Mouse (Mus musculus) embryonic stem cell, embryonic (primary cell): Measurements from ENCODE around the gene Mrap2.

Experiments used
- CTCF ChIA-PET, 4 experiments: fragments of 300-600 bp in 2 of 4; fragments of 350-600 bp in 2 of 4; sonication (Branson Sonifier 250); formaldehyde crosslinking; loops; one replicate each; lab custom pipeline; 2022; ENCODE audit warnings: inconsistent platforms in 2 of 4; lab: Charles Lee
- POLR2A ChIA-PET, 4 experiments: fragments of 300-600 bp in 2 of 4; fragments of 350-600 bp in 2 of 4; sonication (Branson Sonifier 250); formaldehyde crosslinking; loops; one replicate each; lab custom pipeline; 2022; ENCODE audit warnings: antibody characterized with exemption in 4 of 4, inconsistent platforms in 1 of 4; lab: Charles Lee

The Mrap2 gene

DNA sequence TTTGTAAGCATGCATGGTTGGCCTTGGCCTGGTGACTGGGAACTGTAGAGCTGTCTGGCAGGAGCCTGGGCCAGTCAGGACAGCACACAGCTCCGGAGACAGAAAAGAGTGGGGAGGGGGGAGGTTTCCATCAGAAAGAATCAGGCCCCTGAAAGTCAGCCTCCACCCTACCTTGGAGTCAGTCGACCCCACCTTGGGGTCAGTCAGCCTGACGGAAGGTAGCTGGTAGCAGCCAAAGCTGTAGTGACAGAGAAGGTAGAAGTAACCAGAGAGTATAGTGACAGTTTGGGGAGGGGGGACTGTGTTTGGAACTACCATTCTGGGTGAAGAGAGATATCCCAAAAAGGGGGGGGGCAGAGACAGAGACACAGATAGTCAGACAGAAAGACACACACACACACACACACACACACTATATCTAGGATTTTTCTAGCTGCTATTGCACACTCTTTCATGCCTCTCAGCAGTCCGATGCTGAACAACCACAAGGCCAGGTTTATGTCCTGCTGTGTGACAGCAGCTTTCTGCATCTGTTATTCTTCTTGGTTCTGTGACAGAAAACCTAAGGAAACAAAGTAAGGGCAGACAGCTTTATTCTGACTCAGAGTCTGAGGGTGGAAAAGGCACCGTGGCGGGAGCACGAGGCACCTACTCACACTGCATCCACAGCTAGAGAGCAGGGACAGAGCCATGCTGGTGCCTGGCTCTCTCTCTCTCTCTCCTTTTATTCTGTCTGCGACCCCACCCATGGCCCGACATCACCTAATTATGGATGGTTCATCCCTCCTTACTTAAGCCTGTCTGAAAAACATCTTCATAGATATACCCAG is 23.1 kb downstream of the Mrap2 start:
- ChIA-PET CTCF (interaction anchor here in 3 of 4 experiments (0.6 to 0.8 kb wide), 3 partner anchors 23 to 70 kb away, joined by 3 to 6 read pairs (median 4); partner anchors contain the start of gene Mrap2 (in 1 of the 3)), POLR2A (interaction anchor here in 1 of 4 experiments (0.8 to 1.1 kb wide), 3 partner anchors 13 to 44 kb away, joined by 3 read pairs; no protein-coding TSS in a partner anchor)

DNA sequence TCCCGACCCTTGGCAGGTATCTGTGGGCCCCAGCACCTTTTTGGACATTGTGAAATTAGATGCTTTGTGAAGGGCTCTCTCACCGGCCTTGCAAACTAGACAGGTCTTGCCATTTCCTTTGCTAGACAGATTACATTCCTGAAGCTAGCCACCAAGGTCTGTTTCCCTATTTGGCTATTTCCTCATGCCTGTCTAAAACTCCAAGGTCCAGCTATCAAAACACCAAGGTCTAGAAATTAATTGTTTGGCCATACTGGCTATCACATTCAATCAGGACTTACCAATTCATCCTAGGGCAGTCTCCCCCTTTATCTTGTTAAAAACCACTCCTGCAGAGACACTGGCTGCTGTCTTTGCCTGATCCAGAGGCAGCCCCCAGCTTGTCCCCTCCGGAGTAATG is 23.9 kb downstream of the Mrap2 start:
- CTCF ChIA-PET, result interaction anchor here in 1 of 4 experiments (0.8 kb wide), 1 partner anchor 24 kb away, joined by 3 read pairs; the partner anchor contains the start of gene Mrap2

DNA sequence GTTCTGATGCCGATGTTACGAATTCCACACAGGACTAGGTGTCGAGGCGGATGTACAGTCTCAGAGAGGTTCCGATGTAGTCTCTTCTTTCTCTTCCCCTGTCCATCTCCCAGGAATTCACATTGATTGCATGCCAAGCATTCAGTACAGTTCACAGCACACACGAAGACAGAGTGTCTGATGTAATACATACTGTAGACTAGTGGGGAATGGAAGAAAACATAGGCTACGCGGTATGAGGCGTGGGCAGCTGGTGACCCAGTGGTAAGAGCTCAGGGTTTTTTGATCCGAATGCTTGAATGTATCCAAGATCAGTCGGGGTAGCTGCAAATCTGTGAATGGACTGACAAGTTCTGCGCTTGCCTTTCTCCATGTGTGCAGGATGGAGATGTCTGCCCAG is 25.0 kb downstream of the Mrap2 start:
- POLR2A ChIA-PET, result no interaction called here
- CTCF ChIA-PET, result no interaction called here

More for the DNA sequence above, 23.9 kb downstream of the Mrap2 start:
- POLR2A ChIA-PET, result no interaction called here

DNA sequence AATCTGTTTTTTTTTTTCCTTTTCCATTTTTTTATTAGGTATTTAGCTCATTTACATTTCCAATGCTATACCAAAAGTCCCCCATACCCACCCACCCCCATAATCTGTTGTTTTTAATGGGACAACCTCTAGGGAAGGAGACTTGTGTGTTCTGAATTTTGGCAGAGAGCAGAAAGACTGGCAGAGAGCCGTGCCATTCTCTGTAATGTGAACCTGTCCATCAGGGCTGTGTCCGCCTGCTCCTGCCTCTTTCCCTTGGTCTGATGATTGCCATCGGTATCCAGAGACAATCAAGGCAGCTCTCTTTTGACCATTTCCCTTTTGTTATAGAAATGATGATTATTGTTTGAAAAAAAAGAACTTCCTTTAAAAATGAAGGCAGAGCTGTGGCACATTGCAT is 26.8 kb downstream of the Mrap2 start:
- ChIA-PET POLR2A (no interaction called here), CTCF (no interaction called here)

DNA sequence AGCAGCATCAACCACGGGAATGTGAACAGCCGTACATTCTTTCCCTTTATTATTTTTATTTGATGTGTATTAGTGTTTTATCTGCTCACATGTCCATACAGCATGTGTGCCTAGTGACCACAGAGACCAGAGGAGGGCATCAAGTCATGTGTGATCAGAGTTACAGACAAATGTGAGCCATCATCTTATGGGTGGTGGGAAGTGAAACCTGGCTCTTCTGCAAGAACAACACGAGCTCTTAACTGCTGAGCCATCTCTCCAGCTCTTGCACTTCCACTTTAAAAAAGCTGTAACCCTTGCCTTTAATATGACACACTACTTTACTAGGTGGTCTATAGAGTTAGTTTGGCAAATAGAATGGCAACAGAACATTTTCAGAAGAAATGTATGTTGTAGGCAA is 27.4 kb downstream of the Mrap2 start:
- ChIA-PET CTCF (no interaction called here), POLR2A (no interaction called here)

DNA sequence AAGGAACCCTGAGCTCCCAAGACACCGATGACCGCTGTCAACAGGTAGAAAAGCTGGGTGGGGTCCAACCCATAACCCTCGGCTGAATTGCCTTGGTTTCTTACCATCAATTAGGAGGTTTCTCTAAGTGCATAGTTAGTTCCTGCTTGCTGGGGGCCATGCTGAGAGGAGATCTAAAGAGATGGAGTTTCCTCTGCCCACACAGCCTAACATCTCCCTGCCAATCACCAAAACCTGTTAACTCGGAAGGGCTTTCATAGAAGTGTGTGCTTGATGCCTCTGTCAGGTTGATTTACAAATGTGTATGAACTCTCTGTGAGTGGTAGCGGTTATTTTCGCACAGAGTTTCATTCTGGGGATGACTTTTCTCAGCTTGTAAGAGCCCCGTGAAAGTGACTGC is 34.4 kb downstream of the Mrap2 start:
- POLR2A ChIA-PET, result no interaction called here

DNA sequence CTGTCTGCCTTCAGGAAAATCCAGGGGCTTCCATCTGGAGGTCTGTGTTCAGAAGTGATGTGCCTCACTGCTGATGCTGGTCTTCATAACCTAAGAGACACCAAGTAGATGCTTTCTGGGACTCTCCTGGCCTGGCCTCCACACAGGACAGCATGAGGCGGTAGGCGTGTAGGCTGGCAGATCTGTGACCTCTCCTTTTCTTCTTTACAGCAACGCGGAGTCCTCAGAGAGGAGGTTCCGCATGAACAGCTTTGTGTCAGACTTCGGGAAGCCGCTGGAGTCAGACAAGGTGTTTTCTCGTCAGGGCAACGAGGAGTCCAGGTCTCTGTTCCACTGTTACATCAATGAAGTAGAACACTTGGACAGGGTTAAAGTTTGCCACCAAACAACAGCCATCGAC is 38.1 kb downstream of the Mrap2 start:
- POLR2A ChIA-PET, result no interaction called here
- CTCF ChIA-PET, result no interaction called here

More for the DNA sequence above, 34.4 kb downstream of the Mrap2 start:
- CTCF ChIA-PET, result no interaction called here

DNA sequence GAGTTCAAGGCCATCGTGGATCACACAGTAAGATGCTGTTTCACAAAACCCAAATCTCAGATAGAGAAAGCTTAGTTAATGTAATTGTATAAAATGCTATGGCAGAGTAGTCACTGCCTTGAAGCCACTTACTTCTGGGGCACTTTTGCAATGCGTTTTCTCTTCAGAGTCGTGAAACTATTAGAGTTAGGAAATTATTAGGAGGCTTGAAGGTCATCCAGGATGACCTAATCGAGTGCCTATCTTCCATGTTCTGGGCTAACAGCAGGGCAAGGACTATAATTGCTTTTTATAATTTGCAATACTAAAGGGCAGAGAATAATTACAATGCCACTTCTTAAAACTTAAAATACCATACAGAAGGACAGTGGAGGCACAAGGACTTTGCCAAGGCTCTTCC is 43.2 kb downstream of the Mrap2 start:
- ChIA-PET POLR2A (interaction anchor here in 2 of 4 experiments (1.3 to 1.4 kb wide), 2 partner anchors 24 to 67 kb away, joined by 3 to 4 read pairs; no protein-coding TSS in a partner anchor), CTCF (interaction anchor here in 1 of 4 experiments (0.6 kb wide), 1 partner anchor 74 kb away, joined by 5 read pairs; no protein-coding TSS in a partner anchor)

DNA sequence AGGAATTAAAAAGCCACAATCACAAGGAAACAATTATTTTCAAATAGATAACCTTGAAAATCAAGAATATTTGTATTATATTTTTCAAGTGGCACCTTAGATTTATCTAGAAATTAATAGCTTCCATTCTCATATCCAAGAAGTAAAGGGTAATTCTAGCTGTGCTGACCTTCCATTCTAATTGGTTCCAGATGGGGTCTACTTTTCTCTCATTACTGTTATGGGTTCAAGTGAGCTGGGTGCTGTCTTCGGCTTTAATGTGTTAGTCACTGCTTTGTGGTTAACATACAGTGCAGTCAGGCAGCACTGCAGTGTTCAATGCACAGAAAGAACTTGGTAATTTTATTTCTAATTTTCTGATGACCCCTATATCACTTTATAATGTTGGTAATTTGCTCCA is 49.6 kb downstream of the Mrap2 start:
- ChIA-PET POLR2A (no interaction called here), CTCF (no interaction called here)

DNA sequence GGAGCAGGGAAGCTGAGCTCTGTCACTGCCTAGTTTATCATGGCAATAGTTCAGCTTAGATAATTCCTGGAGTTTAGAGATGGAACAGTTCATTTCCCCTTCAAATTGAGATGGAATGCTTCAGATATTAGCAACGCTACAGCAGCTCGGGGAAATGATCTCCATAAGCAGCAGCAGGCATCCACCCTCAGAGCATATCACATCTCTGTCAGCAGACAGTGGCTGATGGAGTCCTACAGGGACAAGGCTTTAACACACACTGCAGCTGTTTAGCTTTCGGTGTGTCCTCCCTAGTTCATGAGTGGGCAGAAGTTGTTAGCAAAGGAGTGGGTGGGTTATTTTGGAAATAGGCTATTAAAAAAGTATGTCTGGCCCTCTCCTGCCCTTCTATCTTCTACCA is 53.2 kb downstream of the Mrap2 start:
- POLR2A ChIA-PET, result interaction anchor here in 1 of 4 experiments (0.6 to 1.1 kb wide), 3 partner anchors 36 to 453 kb away, joined by 3 to 4 read pairs (median 4); no protein-coding TSS in a partner anchor
- CTCF ChIA-PET, result interaction anchor here in 1 of 4 experiments (0.6 kb wide), 1 partner anchor 850 kb away, joined by 3 read pairs; no protein-coding TSS in a partner anchor

DNA sequence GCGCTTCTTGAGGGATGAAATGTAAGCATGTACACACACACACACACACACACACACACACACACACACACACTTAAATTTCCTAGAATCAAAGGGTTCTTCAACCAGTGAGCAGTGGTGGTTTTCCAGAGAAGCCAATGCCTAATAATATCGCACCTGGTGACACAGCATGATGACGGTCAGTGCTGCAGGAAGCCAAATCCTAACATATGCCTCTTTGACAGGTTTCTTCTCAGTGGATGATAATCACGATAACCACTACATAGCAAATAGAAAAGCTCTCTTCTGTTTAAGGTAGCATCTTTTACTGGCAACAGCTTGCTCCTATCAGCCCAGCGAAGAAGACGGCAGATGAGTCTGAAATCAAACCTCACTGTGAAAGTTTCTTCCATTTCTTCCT is 53.9 kb downstream of the Mrap2 start:
- ChIA-PET POLR2A (interaction anchor here in 1 of 4 experiments (0.6 to 1.1 kb wide), 3 partner anchors 35 to 454 kb away, joined by 3 to 4 read pairs (median 4); no protein-coding TSS in a partner anchor), CTCF (interaction anchor here in 1 of 4 experiments (0.6 kb wide), 1 partner anchor 851 kb away, joined by 3 read pairs; no protein-coding TSS in a partner anchor)

DNA sequence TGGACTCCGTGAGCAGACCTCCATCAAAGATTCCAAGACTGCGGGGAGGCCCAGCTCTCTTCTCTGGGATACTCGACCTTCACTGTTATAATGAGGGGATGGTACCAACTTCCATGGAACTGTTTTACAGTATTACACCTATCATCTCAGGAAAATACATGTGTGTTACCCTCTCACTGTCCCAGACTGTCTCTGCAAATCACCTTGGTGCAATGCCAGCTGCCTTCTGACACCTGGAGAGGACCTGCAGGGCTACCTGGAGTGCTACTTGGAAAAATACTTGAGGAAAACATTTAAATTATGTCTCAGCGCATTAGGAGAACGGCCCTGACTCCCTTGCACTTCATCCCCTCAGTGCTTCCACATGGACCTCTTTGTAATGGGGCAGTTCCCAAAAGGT is 56.3 kb downstream of the Mrap2 start:
- ChIA-PET CTCF (no interaction called here), POLR2A (interaction anchor here in 1 of 4 experiments (0.9 kb wide), 1 partner anchor 9 kb away, joined by 3 read pairs; no protein-coding TSS in a partner anchor)

DNA sequence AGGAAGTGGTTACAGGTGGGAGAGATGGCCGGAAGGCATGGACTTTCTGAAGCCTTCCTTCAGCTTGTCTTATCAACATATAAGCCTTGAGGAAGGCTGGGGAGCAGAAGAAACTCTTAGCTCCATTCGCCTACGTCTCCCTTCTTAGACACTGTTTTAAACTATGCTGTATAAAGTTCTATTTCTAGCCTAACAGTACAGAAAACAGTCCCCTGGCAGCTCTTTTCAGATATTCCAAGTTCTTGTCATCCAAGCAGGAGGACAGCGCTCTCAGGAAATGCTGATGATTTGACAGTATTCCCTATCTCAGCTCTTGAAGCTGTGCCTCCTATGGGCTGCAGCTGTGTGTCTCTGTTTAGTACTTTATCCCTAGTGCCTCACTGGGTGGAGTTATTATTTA is 56.8 kb downstream of the Mrap2 start:
- ChIA-PET CTCF (no interaction called here), POLR2A (interaction anchor here in 1 of 4 experiments (0.9 kb wide), 1 partner anchor 10 kb away, joined by 3 read pairs; no protein-coding TSS in a partner anchor)

DNA sequence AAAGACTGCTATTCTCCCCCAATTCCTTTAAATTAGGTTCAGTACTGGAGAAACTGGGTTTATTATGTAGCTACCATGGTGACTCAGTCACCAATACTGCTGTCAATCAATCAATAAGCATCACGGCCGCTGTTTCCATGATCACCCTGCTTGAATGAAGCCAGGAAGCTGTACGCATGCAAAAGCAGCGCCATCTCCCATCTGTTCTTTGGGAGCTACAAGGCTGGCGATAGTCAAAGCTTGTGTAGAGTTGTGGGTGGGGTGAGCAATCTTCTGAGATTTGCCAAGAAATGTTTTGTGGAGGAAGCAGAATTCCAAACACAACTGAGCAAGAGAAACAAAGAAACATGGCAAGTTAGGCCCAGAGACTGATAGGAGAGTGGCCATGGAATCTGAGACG is 58.3 kb downstream of the Mrap2 start:
- ChIA-PET CTCF (no interaction called here), POLR2A (interaction anchor here in 1 of 4 experiments (1.2 kb wide), 1 partner anchor 21 kb away, joined by 3 read pairs; no protein-coding TSS in a partner anchor)

DNA sequence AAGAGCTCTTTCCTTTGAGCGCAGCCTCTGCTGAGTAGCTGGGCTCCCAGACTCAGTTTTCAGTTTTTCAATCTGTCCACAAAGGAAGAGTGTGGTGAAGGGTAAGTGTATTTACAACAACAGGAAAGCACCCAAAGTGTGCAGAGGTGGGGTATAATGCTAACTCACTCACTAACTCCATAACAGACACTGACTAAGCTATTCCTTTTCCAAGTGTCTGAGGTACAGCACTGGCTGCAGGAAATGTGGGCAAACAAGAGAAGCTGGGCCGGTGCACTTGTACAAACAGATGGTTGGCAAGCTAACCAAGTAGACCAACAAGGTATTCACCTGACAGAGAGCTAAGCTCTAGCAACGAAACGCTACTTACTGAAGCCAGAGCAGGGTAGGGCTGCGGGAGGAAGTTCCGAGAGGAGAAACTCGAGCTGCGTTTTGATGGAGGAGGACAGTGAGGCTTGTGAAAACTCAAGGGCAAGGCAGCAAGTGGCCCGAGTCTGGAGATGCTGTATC is 66.8 kb downstream of the Mrap2 start:
- POLR2A ChIA-PET, result interaction anchor here in 1 of 4 experiments (0.9 to 1.6 kb wide), 4 partner anchors 14 to 43 kb away, joined by 3 to 4 read pairs (median 3); no protein-coding TSS in a partner anchor
- CTCF ChIA-PET, result interaction anchor here in 2 of 4 experiments (0.6 to 0.7 kb wide), 2 partner anchors 16 to 410 kb away, joined by 3 to 5 read pairs; no protein-coding TSS in a partner anchor

DNA sequence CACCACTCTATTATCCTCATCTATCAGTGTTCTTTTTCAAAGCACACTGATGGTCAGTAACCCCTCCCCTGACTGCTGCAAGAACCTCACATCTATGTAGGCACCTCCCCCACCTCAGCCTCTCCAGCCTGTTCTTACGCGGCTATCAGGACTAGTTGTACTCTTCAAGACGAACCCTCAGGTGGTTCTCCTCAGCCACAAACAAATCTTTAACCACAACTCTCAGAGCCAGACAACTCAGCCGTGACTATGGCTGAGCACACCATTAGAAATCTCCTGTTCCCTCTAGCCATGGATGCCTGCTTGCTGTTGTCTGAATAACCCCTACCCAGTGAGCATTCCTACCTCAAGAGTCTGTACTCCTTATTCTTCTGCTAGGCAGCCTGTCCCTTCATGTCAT is 69.1 kb downstream of the Mrap2 start:
- ChIA-PET POLR2A (no interaction called here), CTCF (no interaction called here)
